Mouse (Mus musculus) myocyte (in vitro differentiated cells): ENCODE results near the gene Kntc1.

Experiments
- MAX ChIP-seq: IDR thresholded peaks from one replicate; pipeline ENCODE4 v1.6.1; 2011; ENCODE audit warnings: low read depth, mild to moderate bottlenecking, control low read depth
- MYOD1 ChIP-seq, 3 experiments: IDR thresholded peaks; one replicate each; pipeline ENCODE4 v1.6.1; 2011; ENCODE audit warnings: control low read depth in 2 of 3, low read depth in 2 of 3, mild to moderate bottlenecking in 2 of 3, moderate library complexity in 1 of 3; ENCODE audit not compliant: insufficient read length in 2 of 3, control insufficient read depth in 1 of 3
- MYOG ChIP-seq, 3 experiments: IDR thresholded peaks; one replicate each; pipeline ENCODE4 v1.6.1; 2011; ENCODE audit warnings: control low read depth in 2 of 3, low read depth in 2 of 3, mild to moderate bottlenecking in 2 of 3; ENCODE audit not compliant: insufficient read length in 2 of 3, control insufficient read depth in 1 of 3, insufficient read depth in 1 of 3
- POLR2A ChIP-seq: IDR thresholded peaks from one replicate; pipeline ENCODE4 v1.6.1; 2011; ENCODE audit warnings: low read depth, mild to moderate bottlenecking, control low read depth, moderate library complexity; ENCODE audit not compliant: insufficient read length
- POLR2AphosphoS2 ChIP-seq: IDR thresholded peaks from one replicate; pipeline ENCODE4 v1.6.1; 2011; ENCODE audit warnings: low read depth, control low read depth; ENCODE audit not compliant: insufficient read length
- USF1 ChIP-seq: IDR thresholded peaks from one replicate; pipeline ENCODE4 v1.6.1; 2011; ENCODE audit warnings: low read depth, mild to moderate bottlenecking, control low read depth, moderate library complexity

GRCm38 (mm10) chr5:123843816-123844215, 94.3 kb downstream of the Kntc1 start:
- TF ChIP-seq MAX (no peak), POLR2A (no peak), MYOG (IDR thresholded peaks at IDR 0.05; ENCODE audit: control insufficient read depth in 1 of 3, insufficient read depth in 1 of 3, insufficient read length in 2 of 3, low read depth in 2 of 3) (no peak), MYOD1 (IDR thresholded peaks at IDR 0.05; ENCODE audit: control insufficient read depth in 1 of 3, insufficient read length in 2 of 3, low read depth in 2 of 3) (no peak), USF1 (no peak), POLR2AphosphoS2 (no peak)
